Mouse (Mus musculus) stomach, postnatal 0 days (tissue): ENCODE results near the gene Cog4. TPM values are rescaled to one million over a fixed set of nuclear protein-coding genes. Genes with fewer than 3 reads are reported as not detected.
"Not testable (repeated sequence)": the region's sequence is repeated elsewhere in the genome, so short reads cannot be mapped to it uniquely, and the experiment has no call there.

Experiments
- ATAC-seq: fragments of 200-750 bp; cut with Nextera tagmentation; 2 replicates; pipeline ENCODE4 v1.8.0; 2017; ENCODE audit not compliant: low FRiP score, low TSS enrichment
- DNase-seq: peaks from one replicate; pipeline ENCODE4 v3.0.0-alpha.2; 2016; ENCODE audit warnings: low spot score
- H3K27ac ChIP-seq: fragments of 300-500 bp; sonication (generic); replicated peaks from 2 replicates; pipeline ENCODE4 v1.5.1; 2014; ENCODE audit warnings: mild to moderate bottlenecking, control low read depth
- H3K27me3 ChIP-seq: fragments of 300-500 bp; sonication (generic); 2 replicates; pipeline ENCODE4 v1.6.1; 2014; ENCODE audit warnings: low read length; ENCODE audit not compliant: control insufficient read depth, insufficient read depth
- H3K36me3 ChIP-seq: fragments of 300-500 bp; sonication (generic); 2 replicates; pipeline ENCODE4 v1.6.1; 2014; ENCODE audit warnings: low read length, mixed read lengths; ENCODE audit not compliant: control insufficient read depth, insufficient read depth
- H3K4me1 ChIP-seq: fragments of 300-500 bp; sonication (generic); replicated peaks from 2 replicates; pipeline ENCODE4 v1.6.1; 2014; ENCODE audit warnings: antibody characterized with exemption; ENCODE audit not compliant: control insufficient read depth, insufficient read depth
- H3K4me2 ChIP-seq: fragments of 300-500 bp; sonication (generic); replicated peaks from 2 replicates; pipeline ENCODE4 v1.6.1; 2014; ENCODE audit warnings: low read depth, mild to moderate bottlenecking, control low read depth, moderate library complexity
- H3K4me3 ChIP-seq: fragments of 300-500 bp; sonication (generic); 2 replicates; pipeline ENCODE4 v1.5.1; 2014; ENCODE audit warnings: low read depth, low read length, control low read depth
- H3K9ac ChIP-seq: fragments of 300-500 bp; sonication (generic); 2 replicates; pipeline ENCODE4 v1.6.1; 2014; ENCODE audit warnings: mild to moderate bottlenecking, low read length, control low read depth, mixed read lengths
- H3K9me3 ChIP-seq: fragments of 300-500 bp; sonication (generic); 2 replicates; pipeline ENCODE4 v1.6.1; 2016; ENCODE audit warnings: low read length; ENCODE audit not compliant: control insufficient read depth
- CTCF ChIP-seq: IDR thresholded peaks from 2 replicates; pipeline ENCODE4 v1.5.1; 2016; ENCODE audit warnings: antibody characterized with exemption, low read depth, mild to moderate bottlenecking, moderate library complexity
- EP300 ChIP-seq: optimal IDR thresholded peaks from 2 replicates; pipeline ENCODE3; 2016; ENCODE audit warnings: antibody characterized with exemption
- WGBS: fragments of 180-500 bp; shearing (Covaris S2); extraction: QIAGEN DNeasy Blood & Tissue Kit; methylation state at CpG from one replicate; pipeline ENCODE4 v1.1.7; 2014; 5-methylcytosine and 5-hydroxymethylcytosine counted together
- polyA plus RNA-seq: library from polyadenylated mRNA; unstranded; fragments of >200 nt; fragmentation: Nextera tagmentation; extraction: Ambion mirVana; gene quantifications from 2 replicates; pipeline ENCODE4 v1.2.1, GENCODE M21; 2015

The Cog4 gene
- polyA plus RNA-seq, 1 experiment from 2014 or later = 34.1 TPM

DNA sequence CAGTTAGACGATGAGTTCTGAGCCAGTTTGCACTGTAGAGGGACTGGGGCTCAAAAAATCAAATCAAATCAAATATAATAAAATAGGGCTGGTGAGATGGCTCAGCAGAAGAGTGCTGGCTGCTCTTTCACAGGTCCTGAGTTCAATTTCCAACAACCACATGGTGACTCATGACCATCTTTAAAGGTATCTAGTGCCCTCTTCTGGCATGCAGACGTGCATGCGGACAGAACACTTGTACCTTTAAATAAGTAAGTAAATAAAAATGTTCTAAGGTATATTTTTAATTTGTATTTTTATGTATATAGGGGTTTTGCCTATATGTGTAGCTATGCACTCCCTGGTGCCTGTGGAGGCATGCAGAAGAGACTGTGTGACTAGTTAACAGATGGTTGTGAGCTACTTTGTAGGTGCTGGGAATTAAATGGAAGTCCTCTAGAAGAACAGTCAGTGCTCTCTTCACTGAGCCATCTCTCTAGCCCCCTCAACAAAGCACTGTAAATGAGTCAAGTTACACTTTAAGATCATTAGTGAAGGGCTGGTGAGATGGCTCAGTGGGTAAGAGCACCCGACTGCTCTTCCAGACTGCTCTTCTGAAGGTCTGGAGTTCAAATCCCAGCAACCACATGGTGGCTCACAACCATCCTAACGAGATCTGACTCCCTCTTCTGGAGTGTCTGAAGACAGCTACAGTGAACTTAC is 10.5 kb downstream of the Cog4 start:
- Histone ChIP-seq H3K9me3 (no peaks in the 10 kb centered on the region), H3K36me3 (peaks cover 18% of the 10 kb centered on the region), H3K4me1 (no peaks in the 10 kb centered on the region), H3K27me3 (no peaks in the 10 kb centered on the region), H3K9ac (no peak overlapping the region), H3K4me2 (no peak overlapping the region), H3K27ac (no peak overlapping the region), H3K4me3 (no peak overlapping the region)
- ATAC-seq = no peak
- TF ChIP-seq EP300 (no peak), CTCF (peak; percentile 61)
- DNase-seq = no peak
- 81% methylated on average over 4 of the region's 5 CpGs for WGBS

DNA sequence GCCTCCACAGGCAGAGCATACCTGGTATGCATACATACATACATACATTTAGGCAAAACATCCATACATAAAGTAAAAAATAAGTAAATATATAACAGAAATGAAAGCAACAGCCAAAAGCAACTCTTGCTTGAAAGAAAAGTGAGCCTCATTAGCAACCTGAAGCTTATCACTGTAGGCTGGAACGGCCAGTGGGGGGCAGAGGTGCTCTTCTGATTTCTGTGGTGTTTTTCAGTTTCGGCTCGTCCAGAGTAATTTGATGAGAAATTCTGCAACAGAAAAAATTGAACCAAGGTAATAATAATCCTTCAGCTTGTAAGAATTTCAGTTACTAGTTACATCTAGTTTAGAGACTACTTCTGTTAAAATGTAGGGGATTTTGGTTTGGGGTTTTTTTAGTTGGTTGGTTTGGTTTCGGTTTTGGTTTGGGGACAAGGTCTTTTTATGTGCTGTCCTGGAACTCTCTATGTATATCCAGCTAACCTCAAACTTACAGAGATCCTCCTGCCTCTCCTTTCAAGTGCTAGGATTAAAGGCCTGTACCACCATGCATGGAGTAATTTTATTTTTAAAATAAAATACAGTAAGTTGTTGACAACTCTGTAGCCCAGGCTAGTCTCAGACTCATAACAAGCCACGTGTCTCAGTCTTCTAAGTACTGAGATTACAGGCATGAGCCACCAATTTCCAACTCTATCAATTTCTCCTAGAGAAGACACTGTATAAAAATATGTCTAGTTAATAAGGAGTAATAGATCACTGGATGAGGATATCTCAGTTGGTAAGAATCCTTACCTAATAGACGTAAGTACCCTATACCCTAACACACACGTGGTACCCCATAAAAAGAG is 13.5 kb downstream of the Cog4 start:
- WGBS = 76% methylated on average over 7 of the region's 7 CpGs
- ATAC-seq (no peak), DNase-seq (no peak)
- Histone ChIP-seq H3K9ac (no peak overlapping the region), H3K4me3 (no peak overlapping the region), H3K27ac (no peak overlapping the region), H3K36me3 (peaks cover 14% of the 10 kb centered on the region), H3K4me2 (no peak overlapping the region), H3K9me3 (no peaks in the 10 kb centered on the region), H3K27me3 (no peaks in the 10 kb centered on the region), H3K4me1 (no peaks in the 10 kb centered on the region)
- TF ChIP-seq EP300 (no peak), CTCF (peak; percentile 67)

DNA sequence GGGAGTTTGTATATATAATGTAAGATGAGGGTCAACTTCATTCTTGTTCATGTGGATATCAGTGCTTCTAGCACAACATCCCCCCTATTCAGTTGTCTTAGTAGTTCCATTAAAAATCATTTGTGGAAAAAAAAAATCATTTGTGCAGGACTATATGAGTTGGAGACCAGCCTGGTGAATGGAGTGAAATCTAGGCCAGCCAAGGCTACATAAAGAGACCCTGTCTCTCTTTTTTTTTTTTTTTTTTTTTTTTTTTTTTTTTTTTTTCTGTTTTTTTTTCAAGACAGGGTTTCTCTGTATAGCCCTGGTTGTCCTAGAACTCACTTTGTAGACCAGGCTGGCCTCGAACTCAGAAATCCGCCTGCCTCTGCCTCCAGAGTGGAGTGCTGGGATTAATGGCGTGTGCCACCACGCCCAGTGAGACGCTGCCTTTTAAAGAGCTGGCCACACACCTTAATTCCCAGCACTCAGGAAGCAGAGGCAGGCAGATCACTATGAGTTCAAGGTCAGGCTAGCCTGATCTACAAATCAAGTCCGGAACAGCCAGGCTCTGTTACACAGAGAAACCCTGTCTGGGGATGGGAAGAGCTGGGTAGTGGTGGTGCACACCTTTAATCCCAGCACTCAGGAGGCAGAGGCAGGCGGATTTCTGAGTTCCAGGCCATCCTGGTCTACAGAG is 15.1 kb downstream of the Cog4 start:
- not testable (repeated sequence) for H3K4me2 ChIP-seq, H3K4me3 ChIP-seq, ATAC-seq, H3K27me3 ChIP-seq, H3K9me3 ChIP-seq, H3K4me1 ChIP-seq, H3K27ac ChIP-seq, DNase-seq, H3K9ac ChIP-seq
- peaks cover 19% of the 10 kb centered on the region for H3K36me3 ChIP-seq
- WGBS = 95% methylated on average over 7 of the region's 7 CpGs

DNA sequence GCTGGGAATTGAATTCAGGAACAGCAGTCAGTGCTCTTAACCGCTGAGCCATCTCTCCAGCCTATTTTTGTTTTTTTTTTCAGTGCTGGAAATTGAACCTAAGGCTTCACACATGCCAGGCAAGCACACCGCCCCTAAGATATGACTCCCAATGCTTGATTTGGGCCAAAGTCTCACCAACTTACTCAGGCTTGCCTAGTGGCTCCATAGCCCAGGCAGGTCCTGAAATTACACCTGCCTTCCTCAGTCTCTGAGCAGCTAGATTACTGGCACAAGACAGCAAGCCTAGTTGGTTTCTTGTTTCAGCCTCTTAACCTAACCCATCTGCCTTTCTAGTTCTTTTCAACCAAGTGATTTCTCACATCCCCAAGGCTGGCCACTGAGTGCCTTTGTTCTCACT is 24.1 kb downstream of the Cog4 start:
- 95% methylated on average over 2 of the region's 2 CpGs for WGBS
- ATAC-seq (no peak), DNase-seq (no peak)
- H3K27me3 ChIP-seq = no peaks in the 10 kb centered on the region
- no peaks in the 10 kb centered on the region for H3K4me1 ChIP-seq
- H3K36me3 ChIP-seq = peaks cover 24% of the 10 kb centered on the region
- no peaks in the 10 kb centered on the region for H3K9me3 ChIP-seq
- no peak overlapping the region for H3K27ac ChIP-seq
- no peak overlapping the region for H3K4me3 ChIP-seq
- no peak overlapping the region for H3K9ac ChIP-seq
- no peak overlapping the region for H3K4me2 ChIP-seq
- TF ChIP-seq CTCF (no peak), EP300 (no peak)

DNA sequence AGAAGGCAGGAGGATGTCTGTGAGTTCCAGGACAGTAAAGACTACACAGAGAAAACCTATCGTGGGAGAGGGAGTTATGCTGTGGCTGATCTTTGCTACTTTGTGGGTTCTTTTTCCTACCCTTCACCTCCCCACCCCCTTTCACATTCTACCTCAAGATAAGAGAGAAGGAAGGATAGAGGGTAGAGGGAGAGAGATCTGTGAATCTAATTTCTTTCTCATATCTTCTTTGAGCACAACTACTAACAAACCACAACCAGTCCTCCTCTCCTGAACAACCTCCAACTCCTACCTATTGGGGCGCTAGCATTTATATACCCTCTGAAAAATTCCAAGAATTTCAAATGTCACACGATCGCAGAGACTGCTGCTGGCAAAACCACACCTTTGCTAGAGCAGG is 31.5 kb downstream of the Cog4 start:
- H3K27ac ChIP-seq = no peak overlapping the region
- H3K27me3 ChIP-seq = no peaks in the 10 kb centered on the region
- H3K4me1 ChIP-seq = no peaks in the 10 kb centered on the region
- H3K9me3 ChIP-seq = no peaks in the 10 kb centered on the region
- DNase-seq = no peak
- 81% methylated on average over 4 of the region's 4 CpGs for WGBS
- TF ChIP-seq EP300 = no peak
- no peak for TF ChIP-seq CTCF
- H3K4me2 ChIP-seq = no peak overlapping the region
- no peak overlapping the region for H3K9ac ChIP-seq
- H3K36me3 ChIP-seq = peaks cover 32% of the 10 kb centered on the region
- H3K4me3 ChIP-seq = no peak overlapping the region
- no peak for ATAC-seq
